Mouse (Mus musculus): ENCODE results near the gene Cc2d1a. TPM values are rescaled to one million over a fixed set of nuclear protein-coding genes. Genes with fewer than 3 reads are reported as not detected.

The Cc2d1a gene
- polyA plus RNA-seq, 1 experiment from 2014 or later, result 9.6 TPM

- WGBS (ENCODE audit: insufficient replicate concordance), result 32% methylated on average over 17 of the region's 17 CpGs
- H3K27me3 ChIP-seq (replicated peaks), result peaks cover 15% of the 10 kb centered on the region; the same call in 1 of the 2 replicates
- no peaks in the 10 kb centered on the region for H3K9me3 ChIP-seq (replicated peaks)
- ATAC-seq, result no peak
- H3K4me2 ChIP-seq, result no peak overlapping the region
- no peak overlapping the region for H3K4me3 ChIP-seq
- H3K27ac ChIP-seq, result no peak overlapping the region
- H3K4me1 ChIP-seq, result peaks cover 12% of the 10 kb centered on the region
- H3K9ac ChIP-seq, result no peak overlapping the region
- H3K36me3 ChIP-seq, result peaks cover 3% of the 10 kb centered on the region; the same call in 1 of the 2 replicates
These were observed 20.4 kb downstream of the Cc2d1a start for GRCm38 (mm10) chr8:84127202-84127901.

DNA sequence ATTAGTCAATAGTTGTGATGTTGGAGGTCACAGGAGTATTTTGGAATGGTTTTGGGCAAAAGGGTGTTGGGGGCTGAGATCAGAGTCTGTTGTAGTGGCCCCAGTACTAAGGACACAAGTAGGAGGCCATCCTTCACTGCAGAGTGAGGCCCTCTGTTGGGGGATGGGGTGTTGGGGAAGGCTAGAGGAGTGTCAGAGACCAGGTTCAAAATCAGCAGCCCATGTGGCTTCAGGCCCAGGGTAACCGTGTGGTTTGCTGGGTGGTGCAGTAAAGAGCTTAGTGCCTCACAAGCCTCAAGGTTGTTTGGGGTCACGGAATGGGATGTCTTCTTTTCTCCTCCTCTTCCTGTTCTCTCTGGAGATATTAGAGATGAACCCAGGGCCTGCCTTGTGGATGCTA lies 21.0 kb downstream of the Cc2d1a start:
- Histone ChIP-seq H3K9ac (no peak overlapping the region), H3K36me3 (no peaks in the 10 kb centered on the region), H3K4me1 (peaks cover 12% of the 10 kb centered on the region), H3K9me3 (replicated peaks) (no peaks in the 10 kb centered on the region), H3K4me3 (no peak overlapping the region), H3K27me3 (replicated peaks) (peaks cover 15% of the 10 kb centered on the region; the same call in 1 of the 2 replicates), H3K27ac (no peak overlapping the region), H3K4me2 (no peak overlapping the region)
- ATAC-seq, result no peak
- 24% methylated on average over 2 of the region's 2 CpGs for WGBS (ENCODE audit: insufficient replicate concordance)

- no peak within 1 kb of the TSS for H3K4me3 ChIP-seq
- WGBS (ENCODE audit: insufficient replicate concordance), result 56% methylated on average over 9 of the region's 9 CpGs
- ATAC-seq, result no peak
- H3K9ac ChIP-seq, result no peak within 1 kb of the TSS
- no peak within 1 kb of the TSS for H3K4me2 ChIP-seq
- H3K4me1 ChIP-seq, result peaks cover 12% of the 10 kb centered on the region
- H3K27ac ChIP-seq, result no peak within 1 kb of the TSS
- H3K9me3 ChIP-seq (replicated peaks), result no peaks in the 10 kb centered on the region
- H3K27me3 ChIP-seq (replicated peaks), result peaks cover 12% of the 10 kb centered on the region; the same call in 1 of the 2 replicates
- no peaks in the 10 kb centered on the region for H3K36me3 ChIP-seq
These were observed 22.1 kb downstream of the Cc2d1a start, which contains the start of gene Podnl1 for GRCm38 (mm10) chr8:84125656-84126055. Gene Podnl1, plus strand, starts transcription at chr8:84125989.

- no peaks in the 10 kb centered on the region for H3K36me3 ChIP-seq
- 77% methylated on average over 3 of the region's 3 CpGs for WGBS (ENCODE audit: insufficient replicate concordance)
- no peak for ATAC-seq
- H3K27me3 ChIP-seq (replicated peaks), result peaks cover 12% of the 10 kb centered on the region; the same call in 1 of the 2 replicates
- no peak overlapping the region for H3K9ac ChIP-seq
- no peak overlapping the region for H3K4me3 ChIP-seq
- no peaks in the 10 kb centered on the region for H3K4me1 ChIP-seq
- no peak overlapping the region for H3K27ac ChIP-seq
- no peaks in the 10 kb centered on the region for H3K9me3 ChIP-seq (replicated peaks)
- H3K4me2 ChIP-seq, result no peak overlapping the region
These were observed 25.6 kb downstream of the Cc2d1a start for GRCm38 (mm10) chr8:84122151-84122550.

DNA sequence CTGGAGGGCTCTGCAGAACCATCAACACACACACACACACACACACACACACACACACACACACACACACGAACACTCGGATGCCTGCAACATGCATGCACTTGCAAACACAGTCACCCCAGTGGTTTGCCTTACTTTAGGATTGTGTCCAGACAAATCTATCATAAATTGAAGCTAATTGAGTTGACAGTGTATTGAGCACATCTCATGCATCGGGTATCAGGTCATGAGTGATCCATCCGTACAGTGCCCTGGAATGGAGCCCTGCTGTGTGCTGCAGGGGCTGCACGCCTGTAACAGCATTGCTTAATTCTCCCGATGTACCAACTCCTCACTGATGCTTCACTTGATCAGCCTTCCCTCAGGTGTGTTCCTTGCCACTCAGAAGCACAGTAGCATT lies 32.1 kb downstream of the Cc2d1a start:
- H3K4me2 ChIP-seq, result no peak overlapping the region
- no peak for ATAC-seq
- no peak overlapping the region for H3K4me3 ChIP-seq
- 0 out of 2 replicates have a peak, but pooled peaks cover 4% of the 10 kb centered on the region for H3K27me3 ChIP-seq (replicated peaks)
- no peak overlapping the region for H3K9ac ChIP-seq
- H3K27ac ChIP-seq, result no peak overlapping the region
- H3K36me3 ChIP-seq, result no peaks in the 10 kb centered on the region
- 71% methylated on average over 6 of the region's 6 CpGs for WGBS (ENCODE audit: insufficient replicate concordance)
- H3K9me3 ChIP-seq (replicated peaks), result no peaks in the 10 kb centered on the region
- H3K4me1 ChIP-seq, result no peaks in the 10 kb centered on the region

DNA sequence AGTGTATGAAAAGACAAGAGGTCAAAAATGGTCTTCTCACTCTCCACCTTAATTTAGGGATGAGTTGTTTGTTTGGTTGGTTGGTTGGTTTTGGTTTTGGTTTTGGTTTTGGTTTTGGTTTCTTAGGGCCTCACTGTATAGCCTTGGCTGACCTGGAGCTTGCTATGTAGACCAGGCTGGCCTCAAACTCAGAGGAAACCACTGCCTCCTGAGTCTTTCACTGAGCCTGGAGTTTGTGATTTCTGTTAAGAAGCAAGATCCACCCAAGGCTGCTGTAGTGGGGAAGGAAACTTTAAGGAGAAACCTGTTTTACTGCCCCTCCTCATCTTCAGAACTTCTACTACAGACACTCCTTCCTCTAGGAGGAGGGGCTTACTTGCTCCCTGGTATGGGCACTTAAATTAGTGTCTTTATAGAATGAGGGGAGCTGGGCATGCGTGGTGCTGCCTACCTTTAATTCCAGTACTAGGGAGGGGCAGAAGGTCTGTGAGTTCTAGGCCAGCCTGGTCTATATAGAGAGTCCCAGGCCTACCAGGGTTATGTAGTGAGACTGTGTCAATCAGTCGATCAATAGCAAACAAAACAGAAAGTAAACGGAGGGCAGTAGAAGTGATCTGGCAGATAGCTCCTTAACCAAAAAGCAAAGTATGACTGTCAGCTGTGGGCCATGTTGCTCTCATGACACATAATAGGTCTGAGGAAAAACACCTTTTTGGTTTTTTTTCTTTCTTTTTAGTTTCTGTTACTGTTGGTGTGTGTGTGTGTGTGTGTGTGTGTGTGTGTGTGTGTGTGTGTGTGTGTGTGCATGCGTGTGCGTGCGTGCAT lies 41.3 kb downstream of the Cc2d1a start:
- no peak for ATAC-seq
- Histone ChIP-seq H3K27me3 (replicated peaks) (no peaks in the 10 kb centered on the region), H3K27ac (no peak overlapping the region), H3K4me3 (no peak overlapping the region), H3K9ac (no peak overlapping the region), H3K36me3 (peaks cover 15% of the 10 kb centered on the region), H3K4me2 (no peak overlapping the region), H3K9me3 (replicated peaks) (peaks cover 4% of the 10 kb centered on the region), H3K4me1 (peaks cover 28% of the 10 kb centered on the region)
- WGBS (ENCODE audit: insufficient replicate concordance), result 87% methylated on average over 6 of the region's 6 CpGs

GRCm38 (mm10) chr8:84105676-84106075 lies 42.1 kb downstream of the Cc2d1a start:
- H3K4me3 ChIP-seq, result peak overlapping the region; percentile 81; the same call in 1 of the 2 replicates
- H3K9me3 ChIP-seq (replicated peaks), result peaks cover 4% of the 10 kb centered on the region
- 74% methylated on average over 2 of the region's 2 CpGs for WGBS (ENCODE audit: insufficient replicate concordance)
- H3K27ac ChIP-seq, result no peak overlapping the region
- H3K9ac ChIP-seq, result no peak overlapping the region
- H3K4me2 ChIP-seq, result peak overlapping the region; percentile 92
- no peak for ATAC-seq
- H3K27me3 ChIP-seq (replicated peaks), result no peaks in the 10 kb centered on the region
- H3K4me1 ChIP-seq, result peaks cover 28% of the 10 kb centered on the region
- peaks cover 23% of the 10 kb centered on the region for H3K36me3 ChIP-seq

GRCm38 (mm10) chr8:84104697-84105609 lies 42.8 kb downstream of the Cc2d1a start, which contains the start of gene Dcaf15:
Gene Dcaf15, minus strand, starts transcription at chr8:84104768.
- ATAC-seq, result peak; percentile 96
- Histone ChIP-seq H3K4me1 (peaks cover 28% of the 10 kb centered on the region), H3K27me3 (replicated peaks) (no peaks in the 10 kb centered on the region), H3K4me3 (peak within 1 kb of the TSS; percentile 81), H3K27ac (peak within 1 kb of the TSS; percentile 81), H3K36me3 (peaks cover 25% of the 10 kb centered on the region), H3K9ac (peak within 1 kb of the TSS; percentile 86), H3K9me3 (replicated peaks) (peaks cover 4% of the 10 kb centered on the region), H3K4me2 (peak within 1 kb of the TSS; percentile 92)
- WGBS (ENCODE audit: insufficient replicate concordance), result 10% methylated on average over 42 of the region's 42 CpGs

DNA sequence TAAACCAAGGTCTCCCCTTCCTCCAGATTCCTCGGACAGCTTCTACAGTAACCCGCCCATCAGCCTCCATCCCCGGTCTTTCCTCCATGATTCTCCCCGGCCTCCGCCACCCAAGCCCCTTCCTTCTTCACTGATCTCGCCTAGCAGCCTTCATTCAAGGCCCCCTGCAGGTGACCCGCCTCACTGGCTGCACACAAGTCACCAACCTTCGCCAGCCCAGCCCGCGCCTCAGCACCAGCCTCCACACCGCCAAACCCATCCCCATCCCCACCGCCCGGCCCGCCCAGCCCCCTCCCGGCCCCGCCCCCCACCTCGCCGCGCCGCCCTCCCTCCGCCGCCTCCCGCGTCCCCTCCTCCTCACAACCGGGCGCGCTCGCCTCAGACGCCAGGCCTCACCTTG lies 43.5 kb downstream of the Cc2d1a start:
- 2% methylated on average over 26 of the region's 29 CpGs for WGBS (ENCODE audit: insufficient replicate concordance)
- peak overlapping the region; percentile 81 for H3K27ac ChIP-seq
- ATAC-seq, result peak; percentile 76

GRCm38 (mm10) chr8:84103601-84104000 lies 44.1 kb downstream of the Cc2d1a start:
- H3K36me3 ChIP-seq, result peaks cover 34% of the 10 kb centered on the region
- peak overlapping the region; percentile 86 for H3K9ac ChIP-seq
- H3K27me3 ChIP-seq (replicated peaks), result no peaks in the 10 kb centered on the region
- peak overlapping the region; percentile 92 for H3K4me2 ChIP-seq
- no peak for ATAC-seq
- peak overlapping the region; percentile 81 for H3K27ac ChIP-seq
- H3K4me1 ChIP-seq, result peaks cover 28% of the 10 kb centered on the region
- H3K9me3 ChIP-seq (replicated peaks), result peaks cover 4% of the 10 kb centered on the region
- H3K4me3 ChIP-seq, result peak overlapping the region; percentile 81
- 35% methylated on average over 3 of the region's 3 CpGs for WGBS (ENCODE audit: insufficient replicate concordance)

More for the DNA sequence above, 43.5 kb downstream of the Cc2d1a start:
- Histone ChIP-seq H3K4me1 (peaks cover 28% of the 10 kb centered on the region), H3K9me3 (replicated peaks) (peaks cover 4% of the 10 kb centered on the region), H3K27me3 (replicated peaks) (no peaks in the 10 kb centered on the region), H3K4me2 (peak overlapping the region; percentile 92), H3K4me3 (peak overlapping the region; percentile 81), H3K36me3 (peaks cover 28% of the 10 kb centered on the region), H3K9ac (peak overlapping the region; percentile 86)

- Histone ChIP-seq H3K4me1 (peaks cover 28% of the 10 kb centered on the region), H3K9ac (no peak overlapping the region), H3K27me3 (replicated peaks) (no peaks in the 10 kb centered on the region), H3K9me3 (replicated peaks) (no peaks in the 10 kb centered on the region), H3K4me3 (no peak overlapping the region), H3K36me3 (peaks cover 53% of the 10 kb centered on the region), H3K27ac (no peak overlapping the region), H3K4me2 (no peak overlapping the region)
- ATAC-seq, result no peak
- 88% methylated on average over 25 of the region's 25 CpGs for WGBS (ENCODE audit: insufficient replicate concordance)
These were observed 46.1 kb downstream of the Cc2d1a start for GRCm38 (mm10) chr8:84101476-84102270.
